Mouse (Mus musculus) lung, adult 2 months (tissue): Measurements from ENCODE around the gene Pigq. TPM values are rescaled to one million over a fixed set of nuclear protein-coding genes. Genes with fewer than 3 reads are reported as not detected.

Experiments used
- DNase-seq: peaks from one replicate; pipeline ENCODE4 v3.0.0; 2022
- H3K4me1 ChIP-seq: fragments of 200-500 bp; 2 replicates; pipeline ENCODE4 v1.6.1; 2011; ENCODE audit warnings: low read length; ENCODE audit not compliant: control insufficient read depth, insufficient read depth
- H3K4me3 ChIP-seq: fragments of 200-500 bp; replicated peaks from 2 replicates; pipeline ENCODE3; 2011; ENCODE audit warnings: low read depth, mild to moderate bottlenecking, control low read depth, low read length; ENCODE audit errors: extremely low read depth
- CTCF ChIP-seq: fragments of 200-500 bp; IDR thresholded peaks from 2 replicates; pipeline ENCODE4 v1.5.1; 2011; ENCODE audit warnings: mild to moderate bottlenecking, low read length, control low read depth; ENCODE audit not compliant: insufficient read depth
- POLR2A ChIP-seq: fragments of 200-500 bp; IDR thresholded peaks from 2 replicates; pipeline ENCODE4 v1.6.1; 2011; ENCODE audit warnings: low read depth, mild to moderate bottlenecking, control low read depth, low read length, borderline replicate concordance; ENCODE audit errors: extremely low read depth
- WGBS: fragments of 180-500 bp; shearing (Covaris S2); methylation state at CpG from one replicate; pipeline ENCODE4 v1.1.7; 2018; 5-methylcytosine and 5-hydroxymethylcytosine counted together
- polyA plus RNA-seq: library from polyadenylated mRNA; depleted of rRNA; stranded (reverse); fragments of >200 nt; gene quantifications from 2 replicates; pipeline ENCODE4 v1.2.3, GENCODE M21; 2012

Gene Pigq
- polyA plus RNA-seq, 1 experiment = 131 TPM

DNA sequence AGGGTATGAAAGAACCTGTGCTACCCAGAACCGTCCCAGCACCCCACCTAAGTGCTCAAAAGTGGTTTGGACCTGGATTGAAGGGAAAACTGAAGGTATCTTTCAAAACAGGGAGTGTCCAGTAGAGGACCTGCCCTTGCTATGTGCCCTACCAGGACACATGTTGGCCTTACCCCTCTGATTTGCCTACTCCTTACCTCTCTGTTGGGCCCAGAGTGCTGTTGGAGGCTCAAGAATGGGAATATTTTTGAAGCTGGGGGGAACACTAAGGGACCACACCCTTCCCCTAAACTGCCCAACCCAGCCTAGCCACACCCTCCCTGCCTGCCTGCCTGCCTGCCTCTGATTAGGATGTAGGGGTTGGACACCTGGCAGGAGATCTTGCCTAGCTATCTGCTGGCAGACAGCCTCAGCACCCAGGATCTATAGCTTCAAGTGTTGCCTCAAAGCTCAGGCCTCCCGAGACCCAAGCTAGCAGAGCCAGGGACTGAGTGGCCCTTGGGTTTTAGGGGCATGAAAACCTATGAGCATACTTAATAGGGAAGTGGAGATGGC, 2.1 kb downstream of the Pigq start:
- WGBS = 69% methylated on average over 2 of the region's 2 CpGs
- no peak for DNase-seq
- Histone ChIP-seq H3K4me1 (no peaks in the 10 kb centered on the region), H3K4me3 (no peak overlapping the region)
- TF ChIP-seq CTCF (no peak), POLR2A (no peak)

DNA sequence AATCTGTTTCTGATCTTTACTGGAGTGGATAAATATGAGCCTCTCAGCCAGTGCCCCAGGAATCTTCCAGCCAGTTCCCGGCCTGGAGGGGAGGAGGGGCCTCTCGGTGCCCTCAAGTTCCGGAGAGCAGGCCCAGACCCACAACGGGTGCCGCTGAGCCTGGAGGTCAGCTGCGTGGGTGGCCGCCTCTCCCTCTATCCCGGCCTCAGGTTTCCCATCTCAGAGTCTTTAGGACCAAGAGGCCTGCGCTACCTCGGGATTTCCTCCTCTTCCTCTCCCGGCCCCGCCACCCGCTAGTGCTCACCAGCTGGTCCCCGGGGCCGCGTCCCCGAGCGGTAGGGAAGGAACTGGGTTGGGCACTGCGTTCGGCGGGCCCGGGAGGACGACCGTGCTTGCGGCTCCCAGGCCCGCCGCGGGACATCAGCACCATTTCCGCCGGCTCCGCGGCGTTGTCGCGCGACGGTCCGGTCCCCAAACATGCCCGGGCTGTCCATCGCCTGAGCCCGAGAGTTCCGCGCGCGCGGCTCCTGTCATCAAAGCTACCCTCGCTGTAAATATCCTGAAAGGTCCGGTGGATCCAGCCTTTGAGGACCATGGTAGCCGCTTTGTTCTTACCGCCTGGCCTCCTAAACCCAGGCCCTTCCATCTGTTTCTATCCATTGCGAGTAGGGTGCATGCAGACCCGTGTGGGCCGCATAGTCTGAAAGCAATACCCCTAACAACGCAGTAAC, 3.1 kb downstream of the Pigq start:
- DNase-seq = peak; percentile 79
- TF ChIP-seq CTCF (no peak), POLR2A (peak; percentile 46; the same call in 1 of the 2 replicates)
- WGBS = 3% methylated on average over 54 of the region's 54 CpGs
- no peaks in the 10 kb centered on the region for H3K4me1 ChIP-seq
- H3K4me3 ChIP-seq = peak overlapping the region; percentile 96

DNA sequence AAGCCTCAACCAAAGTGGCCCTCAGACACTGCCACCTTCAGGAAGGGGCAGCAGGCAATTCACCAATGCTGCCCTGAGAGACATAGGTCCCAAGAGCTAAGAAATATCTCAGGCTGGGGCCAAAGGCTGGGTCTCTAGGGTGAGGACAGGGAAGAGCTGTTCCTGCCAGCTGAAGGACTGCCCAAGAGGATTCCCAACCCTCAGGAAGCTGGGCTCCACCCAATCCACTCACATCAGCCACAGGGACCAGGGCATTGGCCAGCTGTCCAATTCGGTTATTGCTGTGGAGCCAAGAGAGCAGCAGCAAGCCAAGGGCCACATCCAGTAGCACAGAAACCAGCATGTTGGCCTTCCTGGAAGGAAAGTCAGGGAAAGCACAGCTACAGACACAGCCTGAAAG, 10.2 kb downstream of the Pigq start:
- no peak for TF ChIP-seq POLR2A
- TF ChIP-seq CTCF = no peak
- WGBS = 77% methylated on average over 1 of the region's 1 CpGs
- Histone ChIP-seq H3K4me1 (no peaks in the 10 kb centered on the region), H3K4me3 (no peak overlapping the region)
- DNase-seq = no peak

DNA sequence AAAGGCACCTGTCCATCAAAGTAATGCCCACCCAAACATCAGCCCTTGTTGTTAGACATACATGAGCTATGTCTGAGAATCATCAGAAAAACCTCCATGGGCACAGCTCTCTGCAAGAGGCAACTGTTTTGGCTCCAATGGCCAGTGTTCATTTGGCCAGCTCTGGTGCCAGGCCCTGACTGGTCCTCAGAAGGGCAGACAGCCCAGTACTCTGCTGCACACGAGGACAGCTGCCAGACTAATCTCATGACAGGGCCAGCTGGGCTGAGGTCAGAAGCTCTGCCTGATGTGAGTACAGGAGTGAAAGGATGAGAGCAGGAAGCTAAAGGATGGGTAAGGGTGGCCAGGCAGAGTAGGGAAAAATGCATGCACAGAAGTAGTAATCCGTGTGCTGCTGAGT, 19.4 kb downstream of the Pigq start:
- Histone ChIP-seq H3K4me3 (no peak overlapping the region), H3K4me1 (no peaks in the 10 kb centered on the region)
- WGBS = 78% methylated on average over 2 of the region's 2 CpGs
- no peak for DNase-seq
- TF ChIP-seq CTCF = no peak
- no peak for TF ChIP-seq POLR2A

DNA sequence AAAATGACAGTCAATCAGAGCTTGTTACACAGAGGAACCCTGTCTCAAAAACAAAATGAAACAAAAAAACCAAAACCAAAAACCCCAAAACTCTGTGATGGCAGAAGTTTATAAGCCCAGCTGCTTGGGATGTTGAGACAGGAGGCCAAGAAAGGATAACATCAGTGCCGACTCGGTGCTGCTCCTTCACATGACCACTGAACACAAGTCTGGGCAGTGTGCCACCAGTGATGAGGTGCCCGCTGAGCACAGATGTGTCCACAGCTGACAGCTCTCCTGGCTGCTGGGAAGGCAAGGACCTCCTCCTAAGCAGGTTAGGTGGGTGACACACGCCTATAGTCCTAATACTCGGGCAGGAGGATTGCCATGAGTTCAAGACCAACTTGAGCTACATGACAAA, 22.6 kb downstream of the Pigq start:
- TF ChIP-seq CTCF = no peak
- no peak for TF ChIP-seq POLR2A
- DNase-seq = no peak
- H3K4me1 ChIP-seq = peaks cover 15% of the 10 kb centered on the region
- no peak overlapping the region for H3K4me3 ChIP-seq
- WGBS = 60% methylated on average over 5 of the region's 5 CpGs

DNA sequence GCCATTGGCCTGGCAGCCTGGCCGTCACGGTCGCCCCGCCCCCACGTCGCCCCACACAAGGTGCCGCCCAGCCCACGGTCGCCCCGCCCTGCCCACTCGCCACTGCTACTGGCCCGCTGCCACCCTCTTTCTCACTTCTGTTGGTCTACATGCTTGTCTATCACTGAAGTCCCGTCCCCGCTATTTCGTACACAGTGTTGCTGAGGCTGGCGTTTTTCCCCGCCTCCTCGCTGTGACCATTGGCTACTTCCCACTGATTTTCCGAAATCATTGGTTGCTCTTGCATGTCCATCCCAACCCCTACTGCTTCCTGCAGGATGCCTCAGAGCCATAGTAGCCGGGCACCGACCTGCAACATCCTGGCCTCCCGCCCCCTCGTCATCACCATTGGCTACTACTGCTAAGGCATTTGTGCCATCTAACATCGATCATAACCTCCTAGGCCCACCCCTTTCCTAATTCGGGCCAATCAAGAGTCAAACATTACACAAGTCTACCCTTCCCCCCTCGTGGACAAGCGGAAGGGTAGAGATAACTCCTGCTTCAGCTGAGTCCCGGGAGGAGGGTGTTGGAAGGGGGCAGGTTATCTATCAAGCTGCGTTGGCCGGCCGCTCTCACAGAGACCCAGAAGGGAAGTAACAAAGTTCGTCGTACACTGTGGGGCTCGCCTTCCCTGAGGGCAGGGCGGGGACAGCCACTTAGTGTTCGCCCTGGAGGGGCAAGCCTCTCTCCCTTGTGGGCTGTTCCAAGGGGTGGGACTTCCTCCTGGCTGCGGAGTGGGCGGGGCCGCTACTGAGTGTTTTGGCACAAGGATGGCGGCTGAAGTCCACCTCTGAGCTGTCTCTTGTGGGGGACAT, 24.7 kb downstream of the Pigq start:
- H3K4me3 ChIP-seq = peak overlapping the region; percentile 79

DNA sequence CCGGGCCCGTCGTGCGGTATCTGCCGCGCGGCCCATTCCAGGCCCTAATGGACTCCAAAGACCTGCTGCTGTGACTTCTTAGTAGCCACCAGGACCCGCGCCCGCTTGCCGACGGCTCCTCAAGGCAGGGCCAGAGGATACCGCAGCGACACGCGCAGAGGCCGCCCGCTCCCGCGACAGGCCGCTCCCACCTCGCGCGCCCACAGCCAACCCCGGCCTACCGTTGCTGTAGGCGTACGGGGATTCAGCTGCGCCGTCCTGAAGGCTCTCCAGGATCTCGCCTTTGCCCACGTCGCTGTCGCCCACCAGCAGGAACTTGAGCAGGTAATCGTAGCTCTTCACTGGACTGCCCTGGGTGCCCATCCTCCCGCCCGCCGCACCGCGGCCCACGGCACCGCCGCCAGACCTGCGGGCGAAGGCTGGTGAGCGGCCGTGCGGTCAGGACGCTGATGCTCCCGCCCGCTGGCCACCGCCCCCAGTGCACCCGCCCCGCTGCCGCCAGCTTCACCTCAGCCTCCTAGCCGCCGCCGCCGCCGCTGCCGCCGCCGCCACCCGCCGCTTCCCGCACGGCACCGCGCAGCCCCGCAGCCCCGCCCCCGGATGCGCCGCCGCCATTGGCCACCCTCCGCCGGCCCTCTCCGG, 25.5 kb downstream of the Pigq start, which contains the start of gene Rab40c:
TSS of gene Rab40c (minus strand) at position 584 of the 642 bp plus-strand sequence.
- TF ChIP-seq CTCF = no peak
- no peak for TF ChIP-seq POLR2A
- Histone ChIP-seq H3K4me1 (peaks cover 17% of the 10 kb centered on the region), H3K4me3 (peak within 1 kb of the TSS; percentile 99)
- under 1% methylated on average over 70 of the region's 78 CpGs for WGBS
- no peak for DNase-seq

More for the DNA sequence above, 24.7 kb downstream of the Pigq start:
- peak; percentile 100 for DNase-seq
- peaks cover 17% of the 10 kb centered on the region for H3K4me1 ChIP-seq
- under 1% methylated on average over 35 of the region's 40 CpGs for WGBS
- TF ChIP-seq POLR2A (peak; percentile 89), CTCF (no peak)

DNA sequence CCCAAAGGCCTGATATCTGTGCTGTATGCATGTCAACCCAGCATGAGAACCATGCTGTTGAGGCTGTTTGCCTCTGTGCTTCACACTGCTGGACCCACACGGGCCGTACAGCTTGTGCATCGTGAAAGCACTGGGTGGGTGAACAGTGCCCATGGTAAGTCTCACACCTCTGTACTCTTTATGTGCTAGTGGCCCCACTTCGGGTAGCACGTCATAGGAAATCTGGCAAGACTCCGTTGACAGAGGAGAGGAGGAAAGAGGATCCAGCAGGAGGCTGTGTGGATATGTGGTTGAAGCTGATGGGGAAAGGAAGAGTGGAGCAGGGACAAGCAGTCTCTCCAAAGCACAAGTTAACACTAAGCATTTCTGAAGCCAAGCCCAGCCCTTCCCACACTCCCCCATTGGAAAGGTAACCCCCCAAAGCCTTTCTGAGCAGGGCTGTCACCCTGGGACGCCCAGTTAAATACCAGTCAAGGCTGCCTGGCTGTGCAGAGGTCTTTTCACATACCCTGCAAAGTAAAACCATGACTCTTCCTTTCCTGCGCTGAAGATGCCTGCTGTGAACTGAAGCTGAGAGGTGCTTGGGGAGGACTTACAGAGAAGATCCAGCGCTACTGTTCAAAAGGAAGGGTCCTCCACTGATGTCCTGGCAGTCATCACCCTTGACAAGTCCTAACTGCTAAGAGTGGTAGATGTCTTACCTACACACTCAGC, 26.5 kb downstream of the Pigq start:
- WGBS = 73% methylated on average over 9 of the region's 9 CpGs
- TF ChIP-seq POLR2A = no peak
- no peak for TF ChIP-seq CTCF
- peak overlapping the region; percentile 99 for H3K4me3 ChIP-seq
- H3K4me1 ChIP-seq = peaks cover 26% of the 10 kb centered on the region
- DNase-seq = no peak

DNA sequence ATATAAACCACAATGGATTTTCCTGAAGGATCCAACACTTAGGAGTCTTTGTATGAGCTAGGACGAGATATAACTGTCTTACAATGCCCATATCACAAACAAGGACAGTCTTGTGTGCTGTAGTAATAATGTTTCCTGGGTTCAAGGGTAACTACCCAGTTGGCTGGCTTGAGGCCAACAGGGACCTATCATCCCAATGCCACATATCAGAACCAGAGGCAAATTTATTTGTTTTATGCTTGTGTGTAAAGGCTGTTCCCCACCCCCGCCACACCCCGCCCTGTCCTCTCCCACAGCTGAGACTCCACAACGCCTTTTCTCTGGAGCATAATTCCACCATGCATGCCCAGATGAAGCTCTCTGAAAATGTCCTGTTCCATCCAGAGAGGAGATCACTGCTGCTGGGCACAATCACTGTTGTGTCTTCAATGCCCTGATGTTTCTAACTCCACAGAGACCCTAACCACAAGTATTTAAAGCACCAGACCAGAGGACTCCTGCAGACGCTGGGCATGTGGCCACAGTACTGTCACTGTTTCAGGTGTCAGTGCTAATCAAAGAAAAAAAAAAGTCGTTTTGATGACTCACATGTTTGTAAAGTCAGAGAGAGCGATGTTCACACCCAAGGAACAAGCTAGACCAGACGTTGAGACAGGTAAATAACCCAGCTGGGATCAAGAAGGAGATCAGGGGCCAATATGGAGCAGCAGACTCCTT, 27.6 kb downstream of the Pigq start:
- DNase-seq = no peak
- Histone ChIP-seq H3K4me1 (peaks cover 30% of the 10 kb centered on the region), H3K4me3 (no peak overlapping the region)
- no peak for TF ChIP-seq CTCF
- TF ChIP-seq POLR2A = no peak
- 58% methylated on average over 8 of the region's 8 CpGs for WGBS
